Mouse (Mus musculus): Measurements from ENCODE around the gene Pacsin1. TPM values are rescaled to one million over a fixed set of nuclear protein-coding genes. Genes with fewer than 3 reads are reported as not detected.

The Pacsin1 gene
- polyA plus RNA-seq (2014; fragmentation: Nextera tagmentation; extraction: Ambion mirVana) = 1.3 and 1.7 TPM in 2 replicates

DNA sequence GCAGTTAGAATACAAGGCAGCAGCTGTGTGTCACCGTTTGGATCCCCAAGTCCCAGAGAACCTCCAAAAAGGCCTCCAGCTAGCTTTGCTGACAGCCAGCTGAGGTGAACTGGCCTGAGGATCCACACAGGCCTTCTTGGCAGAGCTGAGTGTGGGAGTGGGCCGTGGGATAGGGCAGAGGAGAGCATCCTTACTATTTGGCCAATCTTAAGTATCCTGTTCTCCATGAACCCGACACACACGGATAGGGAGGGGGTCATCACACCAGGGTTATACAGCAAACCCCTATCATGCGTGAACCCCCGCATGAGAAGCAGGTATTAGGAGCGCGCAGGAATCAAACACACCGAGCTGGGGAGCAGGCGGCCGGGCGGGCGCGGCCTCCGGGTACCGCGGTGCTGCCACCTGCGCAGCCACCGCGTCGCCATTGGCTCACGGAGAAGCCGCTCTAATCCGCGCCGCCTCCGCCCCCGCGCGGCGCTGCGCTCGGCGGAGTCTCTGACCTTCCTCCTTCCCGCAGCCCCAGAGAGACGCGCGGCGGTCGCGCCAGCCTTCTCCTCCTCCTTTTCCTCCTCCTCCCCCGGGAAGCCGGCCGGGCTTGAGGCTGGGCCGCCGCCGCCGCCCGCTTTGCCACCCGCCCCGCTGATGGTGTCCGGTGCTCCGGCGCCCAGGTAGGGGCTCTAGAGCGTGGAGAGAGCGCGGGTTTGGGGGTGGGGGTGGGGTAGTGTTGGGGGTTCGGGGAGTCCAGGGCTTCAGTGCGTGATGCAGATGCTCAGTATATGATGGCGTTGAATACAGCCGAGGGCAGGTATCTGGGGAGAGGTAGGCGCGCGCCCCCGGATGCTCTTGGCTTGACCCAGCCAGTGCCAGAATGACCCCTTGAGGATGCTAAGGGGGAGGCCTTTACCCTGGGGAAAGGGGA is at the start of gene Pacsin1:
TSS of gene Pacsin1 (plus strand) at position 421 of the 922 bp plus-strand sequence.
- Histone ChIP-seq H3K27me3 (ENCODE audit: control insufficient read depth, insufficient read depth, low read length) (peaks cover 24% of the 10 kb centered on the region), H3K27ac (ENCODE audit: low read depth, low read length) (no peak within 1 kb of the TSS), H3K9ac (ENCODE audit: low read depth, low read length) (peak within 1 kb of the TSS; percentile 45), H3K4me2 (replicated peaks; ENCODE audit: low read depth, low read length) (peak within 1 kb of the TSS; percentile 83), H3K4me1 (ENCODE audit: control insufficient read depth, insufficient read depth, low read length) (peaks cover 7% of the 10 kb centered on the region; the same call in 1 of the 2 replicates), H3K4me3 (ENCODE audit: low read length) (peak within 1 kb of the TSS; percentile 48), H3K36me3 (ENCODE audit: control insufficient read depth, insufficient read depth, low read length) (no peaks in the 10 kb centered on the region), H3K9me3 (ENCODE audit: control insufficient read depth, low read length) (peaks cover 2% of the 10 kb centered on the region; the same call in 1 of the 2 replicates)
- 2% methylated on average over 47 of the region's 65 CpGs for WGBS
- peak; percentile 43; the same call in 1 of the 2 replicates for ATAC-seq (ENCODE audit: low FRiP score, low TSS enrichment)

DNA sequence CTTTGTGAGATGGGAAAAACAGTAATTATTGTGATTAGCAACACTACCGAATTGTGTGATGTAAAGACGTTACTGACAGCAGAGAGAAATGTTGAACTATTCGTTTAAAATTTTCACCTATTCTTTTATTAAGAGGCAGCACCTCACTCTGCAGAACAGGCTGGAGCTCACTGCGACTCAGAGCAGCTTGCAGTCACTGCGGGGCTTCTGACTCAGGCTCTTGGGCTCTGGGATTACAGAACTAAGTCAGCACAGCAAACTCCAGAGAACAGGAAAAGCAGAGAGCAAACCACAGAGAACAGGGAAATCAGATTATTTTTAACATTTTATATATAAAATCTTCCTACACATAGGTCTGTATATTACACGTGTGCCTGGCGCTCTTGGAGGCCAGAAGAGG is 45.7 kb upstream of the Pacsin1 start:
- H3K27ac ChIP-seq (ENCODE audit: low read depth, low read length) = no peak overlapping the region
- no peak overlapping the region for H3K9ac ChIP-seq (ENCODE audit: low read depth, low read length)
- H3K36me3 ChIP-seq (ENCODE audit: control insufficient read depth, insufficient read depth, low read length) = 0 out of 2 replicates have a peak, but pooled peaks cover 3% of the 10 kb centered on the region
- no peak overlapping the region for H3K4me3 ChIP-seq (ENCODE audit: low read length)
- 87% methylated on average over 7 of the region's 7 CpGs for WGBS
- H3K27me3 ChIP-seq (ENCODE audit: control insufficient read depth, insufficient read depth, low read length) = no peaks in the 10 kb centered on the region
- no peaks in the 10 kb centered on the region for H3K9me3 ChIP-seq (ENCODE audit: control insufficient read depth, low read length)
- H3K4me1 ChIP-seq (ENCODE audit: control insufficient read depth, insufficient read depth, low read length) = peaks cover 10% of the 10 kb centered on the region; the same call in 1 of the 2 replicates
- no peak for ATAC-seq (ENCODE audit: low FRiP score, low TSS enrichment)
- H3K4me2 ChIP-seq (replicated peaks; ENCODE audit: low read depth, low read length) = no peak overlapping the region

DNA sequence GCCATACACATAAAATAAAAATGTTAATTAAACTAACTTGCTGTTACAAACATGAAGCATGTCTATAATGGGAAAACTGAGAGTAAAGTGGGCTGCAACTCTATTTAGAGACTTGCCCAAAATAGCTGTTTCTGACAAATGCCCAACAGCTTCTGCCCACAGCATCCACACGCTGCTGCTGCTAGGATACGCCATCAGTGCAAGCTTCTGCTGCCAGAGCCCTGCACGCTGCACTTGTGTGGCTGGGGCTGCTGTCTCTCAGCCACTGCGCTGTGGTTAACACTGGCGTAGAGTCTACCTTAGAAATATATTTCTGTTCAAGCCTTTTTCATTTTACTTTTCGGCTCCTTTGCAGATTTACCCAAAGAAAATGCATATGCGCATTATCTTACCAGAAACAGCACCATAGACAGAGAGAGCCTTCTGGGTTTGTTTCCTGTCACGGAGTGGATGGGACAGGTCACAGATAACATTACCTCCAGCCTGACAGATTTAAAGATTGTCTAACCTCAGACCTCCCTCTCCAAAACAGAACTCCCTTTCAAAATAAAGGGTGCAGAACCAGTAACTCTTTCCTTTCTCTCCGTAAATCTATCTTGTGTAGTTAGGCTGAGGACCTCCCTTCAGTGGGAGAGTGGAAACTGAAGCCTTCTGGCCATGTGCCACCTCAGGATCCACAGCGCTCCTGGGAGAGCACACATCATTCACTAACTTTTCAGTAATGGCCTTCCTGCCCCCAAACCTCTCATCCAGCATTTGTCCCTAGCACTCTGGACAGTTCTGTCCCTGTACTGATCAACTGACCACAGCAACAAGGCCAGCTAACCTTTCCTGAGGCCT is 44.4 kb upstream of the Pacsin1 start:
- WGBS = 60% methylated on average over 10 of the region's 10 CpGs
- peaks cover 10% of the 10 kb centered on the region; the same call in 1 of the 2 replicates for H3K4me1 ChIP-seq (ENCODE audit: control insufficient read depth, insufficient read depth, low read length)
- H3K27me3 ChIP-seq (ENCODE audit: control insufficient read depth, insufficient read depth, low read length) = no peaks in the 10 kb centered on the region
- 0 out of 2 replicates have a peak, but pooled peaks cover 3% of the 10 kb centered on the region for H3K36me3 ChIP-seq (ENCODE audit: control insufficient read depth, insufficient read depth, low read length)
- ATAC-seq (ENCODE audit: low FRiP score, low TSS enrichment) = no peak
- H3K4me3 ChIP-seq (ENCODE audit: low read length) = no peak overlapping the region
- no peak overlapping the region for H3K4me2 ChIP-seq (replicated peaks; ENCODE audit: low read depth, low read length)
- H3K9me3 ChIP-seq (ENCODE audit: control insufficient read depth, low read length) = no peaks in the 10 kb centered on the region
- no peak overlapping the region for H3K27ac ChIP-seq (ENCODE audit: low read depth, low read length)
- H3K9ac ChIP-seq (ENCODE audit: low read depth, low read length) = no peak overlapping the region

DNA sequence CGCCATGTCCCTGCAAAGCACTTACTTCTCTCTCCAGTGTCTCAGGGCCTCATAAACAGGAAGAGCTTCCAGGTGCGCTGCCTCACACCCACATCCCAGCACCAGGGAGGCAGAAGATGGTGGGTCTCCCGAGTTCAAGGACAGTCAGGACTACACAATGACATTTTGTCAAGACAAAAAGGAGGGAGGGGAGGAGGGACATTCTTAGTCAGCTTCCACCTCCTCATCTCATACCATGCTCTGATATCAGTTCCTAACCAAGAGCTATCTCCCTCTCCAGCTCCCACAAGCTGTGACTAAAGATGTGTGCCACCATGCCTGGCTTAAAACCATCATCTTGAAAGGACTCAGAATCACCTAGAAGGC is 43.8 kb upstream of the Pacsin1 start:
- Histone ChIP-seq H3K4me3 (ENCODE audit: low read length) (no peak overlapping the region), H3K4me1 (ENCODE audit: control insufficient read depth, insufficient read depth, low read length) (peaks cover 10% of the 10 kb centered on the region; the same call in 1 of the 2 replicates), H3K36me3 (ENCODE audit: control insufficient read depth, insufficient read depth, low read length) (0 out of 2 replicates have a peak, but pooled peaks cover 3% of the 10 kb centered on the region), H3K9ac (ENCODE audit: low read depth, low read length) (no peak overlapping the region), H3K9me3 (ENCODE audit: control insufficient read depth, low read length) (no peaks in the 10 kb centered on the region), H3K27ac (ENCODE audit: low read depth, low read length) (no peak overlapping the region), H3K27me3 (ENCODE audit: control insufficient read depth, insufficient read depth, low read length) (no peaks in the 10 kb centered on the region), H3K4me2 (replicated peaks; ENCODE audit: low read depth, low read length) (no peak overlapping the region)
- ATAC-seq (ENCODE audit: low FRiP score, low TSS enrichment) = no peak
- 53% methylated on average over 3 of the region's 3 CpGs for WGBS

DNA sequence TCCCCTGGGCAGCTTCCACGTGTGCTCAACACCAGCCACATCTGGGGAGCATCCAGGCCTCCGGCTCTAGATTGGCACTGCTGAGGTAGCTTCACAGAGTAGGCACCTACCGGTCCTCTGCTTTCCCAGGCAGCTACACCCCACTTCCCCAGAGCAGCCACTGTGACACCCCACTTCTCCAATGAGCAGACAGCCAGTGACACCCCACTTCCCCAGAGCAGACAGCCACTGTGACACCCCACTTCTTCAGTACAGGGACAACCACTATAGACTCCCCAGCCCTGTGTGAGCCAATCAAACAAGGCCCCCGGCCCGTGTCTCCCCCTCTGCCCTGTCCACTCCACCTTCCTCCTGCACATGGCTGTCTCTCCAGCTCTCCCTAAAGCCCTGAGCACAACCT is 43.3 kb upstream of the Pacsin1 start:
- Histone ChIP-seq H3K9ac (ENCODE audit: low read depth, low read length) (no peak overlapping the region), H3K4me1 (ENCODE audit: control insufficient read depth, insufficient read depth, low read length) (peaks cover 10% of the 10 kb centered on the region; the same call in 1 of the 2 replicates), H3K4me2 (replicated peaks; ENCODE audit: low read depth, low read length) (no peak overlapping the region), H3K27ac (ENCODE audit: low read depth, low read length) (no peak overlapping the region), H3K36me3 (ENCODE audit: control insufficient read depth, insufficient read depth, low read length) (peaks cover 3% of the 10 kb centered on the region; the same call in 1 of the 2 replicates), H3K4me3 (ENCODE audit: low read length) (no peak overlapping the region), H3K9me3 (ENCODE audit: control insufficient read depth, low read length) (no peaks in the 10 kb centered on the region), H3K27me3 (ENCODE audit: control insufficient read depth, insufficient read depth, low read length) (no peaks in the 10 kb centered on the region)
- ATAC-seq (ENCODE audit: low FRiP score, low TSS enrichment) = no peak
- 77% methylated on average over 5 of the region's 5 CpGs for WGBS

DNA sequence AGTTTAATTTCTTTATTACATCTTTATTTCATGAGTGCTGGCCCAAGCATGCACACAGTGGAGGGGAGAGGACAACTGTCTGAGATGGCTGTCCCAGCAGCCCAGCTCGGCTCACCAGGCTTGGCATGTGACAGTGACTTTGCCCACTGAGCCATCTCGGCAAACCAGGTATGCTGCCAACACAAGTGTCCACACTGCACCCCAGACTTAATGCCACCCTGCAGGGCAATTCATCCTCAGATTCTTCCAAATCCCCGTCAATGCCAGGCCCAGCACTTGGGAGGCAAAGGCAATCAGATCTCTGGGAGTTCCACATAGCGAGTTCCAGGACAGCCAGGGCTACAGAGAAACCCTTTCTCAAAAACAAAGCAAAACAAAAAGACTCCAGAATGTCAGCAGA is 42.3 kb upstream of the Pacsin1 start:
- Histone ChIP-seq H3K9me3 (ENCODE audit: control insufficient read depth, low read length) (peaks cover 6% of the 10 kb centered on the region; the same call in 1 of the 2 replicates), H3K4me1 (ENCODE audit: control insufficient read depth, insufficient read depth, low read length) (peaks cover 10% of the 10 kb centered on the region; the same call in 1 of the 2 replicates), H3K4me3 (ENCODE audit: low read length) (no peak overlapping the region), H3K27me3 (ENCODE audit: control insufficient read depth, insufficient read depth, low read length) (no peaks in the 10 kb centered on the region), H3K9ac (ENCODE audit: low read depth, low read length) (no peak overlapping the region), H3K27ac (ENCODE audit: low read depth, low read length) (no peak overlapping the region), H3K4me2 (replicated peaks; ENCODE audit: low read depth, low read length) (no peak overlapping the region), H3K36me3 (ENCODE audit: control insufficient read depth, insufficient read depth, low read length) (peaks cover 6% of the 10 kb centered on the region; the same call in 1 of the 2 replicates)
- no peak for ATAC-seq (ENCODE audit: low FRiP score, low TSS enrichment)
- WGBS = 82% methylated on average over 4 of the region's 4 CpGs

DNA sequence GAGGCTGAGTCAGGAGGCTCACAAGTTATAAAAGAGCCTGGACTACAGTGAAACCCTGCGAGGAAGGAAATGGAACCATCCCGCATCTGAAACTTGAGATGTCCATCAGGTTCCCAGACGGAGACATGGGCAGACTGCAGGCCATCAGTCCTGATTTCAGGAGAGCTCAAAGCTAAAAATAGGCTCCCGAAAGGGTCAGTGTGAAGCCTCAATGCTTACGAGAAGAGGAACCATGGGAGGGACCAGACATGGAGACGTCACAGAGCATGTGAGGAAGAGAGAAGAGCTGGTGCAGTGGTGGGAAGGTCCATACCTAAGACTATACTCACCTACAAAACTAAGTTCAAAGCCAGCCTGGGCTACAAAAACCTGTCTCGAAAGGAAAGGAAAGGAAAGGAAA is 39.9 kb upstream of the Pacsin1 start:
- Histone ChIP-seq H3K4me2 (replicated peaks; ENCODE audit: low read depth, low read length) (no peak overlapping the region), H3K36me3 (ENCODE audit: control insufficient read depth, insufficient read depth, low read length) (peaks cover 7% of the 10 kb centered on the region; the same call in 1 of the 2 replicates), H3K4me1 (ENCODE audit: control insufficient read depth, insufficient read depth, low read length) (peaks cover 15% of the 10 kb centered on the region; the same call in 1 of the 2 replicates), H3K9ac (ENCODE audit: low read depth, low read length) (no peak overlapping the region), H3K27me3 (ENCODE audit: control insufficient read depth, insufficient read depth, low read length) (no peaks in the 10 kb centered on the region), H3K27ac (ENCODE audit: low read depth, low read length) (no peak overlapping the region), H3K4me3 (ENCODE audit: low read length) (no peak overlapping the region), H3K9me3 (ENCODE audit: control insufficient read depth, low read length) (peaks cover 7% of the 10 kb centered on the region; the same call in 1 of the 2 replicates)
- ATAC-seq (ENCODE audit: low FRiP score, low TSS enrichment) = no peak
- 60% methylated on average over 7 of the region's 7 CpGs for WGBS

DNA sequence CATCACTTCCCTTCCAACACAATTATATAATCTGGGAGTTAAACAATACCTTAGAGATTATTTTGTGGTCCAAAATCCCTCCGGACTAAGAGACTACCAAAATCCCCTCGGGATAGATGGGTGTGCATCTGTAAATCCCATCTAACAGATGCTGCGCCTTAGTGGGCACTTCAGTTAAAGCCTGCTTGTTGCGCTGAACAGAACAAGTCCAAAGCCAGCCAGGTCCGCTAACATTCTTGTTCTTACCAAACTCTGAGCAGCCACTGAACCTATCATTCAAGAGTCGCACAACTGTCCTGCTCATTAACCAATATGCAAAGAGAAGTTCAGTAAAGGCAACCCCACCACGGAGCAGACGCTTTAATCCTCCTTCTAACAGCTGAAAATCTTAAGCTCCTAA is 34.1 kb upstream of the Pacsin1 start:
- Histone ChIP-seq H3K4me2 (replicated peaks; ENCODE audit: low read depth, low read length) (peak overlapping the region; percentile 60), H3K9ac (ENCODE audit: low read depth, low read length) (peak overlapping the region; percentile 28; the same call in 1 of the 2 replicates), H3K9me3 (ENCODE audit: control insufficient read depth, low read length) (peaks cover 7% of the 10 kb centered on the region; the same call in 1 of the 2 replicates), H3K27ac (ENCODE audit: low read depth, low read length) (no peak overlapping the region), H3K36me3 (ENCODE audit: control insufficient read depth, insufficient read depth, low read length) (peaks cover 7% of the 10 kb centered on the region; the same call in 1 of the 2 replicates), H3K4me3 (ENCODE audit: low read length) (peak overlapping the region; percentile 96), H3K27me3 (ENCODE audit: control insufficient read depth, insufficient read depth, low read length) (no peaks in the 10 kb centered on the region), H3K4me1 (ENCODE audit: control insufficient read depth, insufficient read depth, low read length) (peaks cover 17% of the 10 kb centered on the region)
- 49% methylated on average over 8 of the region's 8 CpGs for WGBS
- no peak for ATAC-seq (ENCODE audit: low FRiP score, low TSS enrichment)

All from kidney, embryonic 14.5 days (tissue).